Mouse (Mus musculus) T-cell, adult 2 months (primary cell): ENCODE results near the gene Sox18.
A peak's percentile ranks its signal among the peaks of the same experiment; 100 is the strongest.

ENCODE experiments used
- DNase-seq: peaks from one replicate; pipeline ENCODE4 v3.0.0; 2022; ENCODE audit warnings: low spot score

Sox18 gene

DNA sequence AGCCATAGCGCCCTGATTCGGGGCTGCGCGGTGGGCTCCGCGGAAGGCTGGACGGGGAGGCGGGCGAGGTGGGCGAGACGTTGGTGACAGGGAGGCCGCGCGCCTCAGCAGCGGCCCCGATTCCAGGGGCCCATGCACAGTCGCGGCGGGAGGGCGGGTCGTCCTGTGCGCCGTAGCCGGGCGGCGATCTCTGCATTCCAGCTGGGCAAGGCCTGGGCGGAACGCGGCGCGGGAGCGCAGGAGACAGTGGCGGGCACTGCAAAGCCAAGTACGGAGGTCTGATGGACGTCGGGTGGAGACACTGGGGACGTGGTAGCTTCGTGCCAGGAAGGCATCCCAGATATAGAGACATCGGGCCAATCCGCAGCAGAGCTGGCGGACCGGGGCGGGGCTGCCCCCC is at the start of gene Sox18:
TSS of gene Sox18 (minus strand) at position 315 of the 400 bp plus-strand sequence.
- no peak for DNase-seq

- DNase-seq = no peak
Measured at GRCm38 (mm10) chr2:181721200-181721599, 49.8 kb upstream of the Sox18 start.

DNA sequence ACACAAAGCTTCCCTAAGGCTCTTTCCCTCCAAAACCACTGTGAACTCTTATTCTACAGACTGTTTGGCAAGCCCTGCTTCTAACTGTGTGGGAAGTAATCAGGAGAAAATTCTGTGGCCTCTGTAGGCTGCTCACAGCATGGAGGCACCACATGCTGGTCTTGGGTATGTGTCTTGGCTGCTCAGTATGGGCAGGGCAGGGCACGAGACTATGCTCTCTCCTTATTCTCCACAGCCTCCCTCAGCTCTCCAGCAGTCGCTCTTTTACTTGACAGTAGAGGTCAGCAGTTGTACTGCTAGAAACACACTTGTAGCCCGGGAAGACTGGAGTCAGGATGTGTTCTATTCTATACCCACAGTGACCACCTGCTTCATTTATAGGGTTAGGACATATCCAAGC is 48.6 kb upstream of the Sox18 start:
- DNase-seq = no peak

GRCm38 (mm10) chr2:181716991-181717390 is 45.6 kb upstream of the Sox18 start:
- no peak for DNase-seq

DNA sequence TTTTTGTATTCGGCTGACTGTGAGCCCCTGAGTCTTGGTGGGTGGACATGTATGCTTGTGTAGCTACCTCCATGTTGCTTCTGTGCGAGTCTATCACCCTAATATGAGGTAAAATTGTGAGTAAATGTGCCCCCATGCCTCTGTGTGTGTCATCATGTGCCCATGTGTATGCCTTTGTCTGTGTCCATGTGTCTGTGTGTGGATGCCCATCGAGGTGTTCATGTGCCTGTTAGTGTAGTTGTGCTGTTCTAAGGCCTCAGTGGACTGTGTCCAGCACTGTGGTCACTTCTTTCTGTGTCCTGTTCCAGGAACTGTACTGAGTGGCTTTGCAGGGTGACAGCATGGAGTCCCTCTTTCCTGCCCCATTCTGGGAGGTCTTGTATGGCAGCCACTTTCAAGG is 43.9 kb upstream of the Sox18 start:
- DNase-seq = no peak

DNA sequence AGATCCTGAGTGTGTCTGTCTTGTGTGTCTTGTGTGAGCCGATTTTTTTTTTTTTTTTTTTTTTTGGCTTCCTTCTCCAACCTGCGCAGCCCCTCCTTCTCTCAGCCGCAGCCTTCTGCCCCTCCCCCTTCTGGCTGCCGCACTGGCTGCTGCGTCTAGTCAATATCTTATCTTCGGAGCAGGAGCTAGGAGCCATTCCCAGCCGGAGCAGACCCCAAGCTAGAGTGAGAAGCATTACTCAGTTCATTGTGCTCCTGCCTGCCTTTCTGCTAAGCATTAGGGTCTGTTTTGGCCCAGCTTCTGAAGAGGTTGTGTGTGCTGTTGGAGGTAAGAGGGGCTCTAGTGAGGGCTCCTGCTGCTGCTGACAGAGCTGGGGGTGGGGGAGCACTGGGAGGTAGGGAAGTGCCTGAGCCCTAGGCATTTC is 43.5 kb upstream of the Sox18 start, which contains the start of gene Oprl1:
TSS of gene Oprl1 (plus strand) at position 114 of the 424 bp plus-strand sequence.
- DNase-seq = no peak

DNA sequence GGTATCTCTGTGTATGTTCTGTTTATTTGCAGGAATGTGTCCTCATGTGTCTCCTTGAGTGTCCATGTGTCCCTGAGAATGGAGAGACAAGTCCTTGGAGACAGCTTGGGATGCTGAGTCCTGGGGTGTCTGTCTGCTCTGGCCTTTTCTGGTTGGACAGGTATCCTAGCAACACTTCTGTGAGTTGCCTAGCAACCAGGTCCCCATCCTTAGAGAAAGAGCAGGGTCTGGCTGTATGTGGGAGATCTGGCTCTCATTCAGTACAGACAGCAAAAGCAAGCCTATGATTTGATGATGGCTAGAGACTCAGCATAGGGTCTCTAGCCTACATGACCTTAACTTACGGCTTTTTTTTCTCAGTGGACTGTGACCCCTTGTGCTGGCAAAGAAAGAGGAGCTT is 42.3 kb upstream of the Sox18 start:
- DNase-seq = no peak

DNA sequence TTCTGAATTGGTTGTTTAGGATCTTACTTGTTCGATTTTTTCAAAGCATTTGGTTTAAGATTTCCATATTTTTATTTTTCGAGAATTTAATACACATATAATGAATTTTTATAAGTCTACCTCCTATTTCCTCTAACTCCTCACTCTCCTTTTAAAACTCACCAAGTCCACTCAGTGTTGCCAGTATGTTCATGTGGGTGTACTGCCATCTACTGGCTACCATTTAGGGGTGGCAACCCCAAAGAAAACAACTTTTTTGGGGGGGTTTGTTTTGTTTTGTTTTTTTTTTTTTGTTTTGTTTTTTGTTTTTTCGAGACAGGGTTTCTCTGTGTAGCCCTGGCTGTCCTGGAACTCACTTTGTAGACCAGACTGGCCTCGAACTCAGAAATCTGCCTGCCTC is 35.2 kb upstream of the Sox18 start:
- peak; percentile 36 for DNase-seq

DNA sequence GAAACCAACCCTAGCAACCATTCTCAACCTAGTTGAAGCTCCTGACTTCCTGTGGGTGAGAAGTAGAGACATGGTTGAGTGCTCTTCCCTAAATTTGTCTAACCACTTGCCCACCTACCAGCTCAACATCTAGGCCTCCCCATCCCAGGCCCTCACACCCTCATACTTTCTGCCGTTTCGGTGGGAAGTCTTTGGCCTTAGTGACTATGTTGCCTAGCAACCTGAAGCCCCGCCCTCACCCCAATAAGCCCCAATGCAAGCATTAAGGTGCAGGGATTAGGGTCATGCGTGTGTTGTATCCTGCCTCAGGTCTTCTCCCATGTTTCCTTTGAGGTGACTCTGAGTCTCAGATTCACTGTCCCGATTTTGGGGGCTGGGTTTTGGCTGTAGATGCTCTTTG is 26.8 kb upstream of the Sox18 start, which contains the start of gene Lkaaear1:
TSS of gene Lkaaear1 (minus strand) at position 202 of the 400 bp plus-strand sequence.
- DNase-seq = no peak

DNA sequence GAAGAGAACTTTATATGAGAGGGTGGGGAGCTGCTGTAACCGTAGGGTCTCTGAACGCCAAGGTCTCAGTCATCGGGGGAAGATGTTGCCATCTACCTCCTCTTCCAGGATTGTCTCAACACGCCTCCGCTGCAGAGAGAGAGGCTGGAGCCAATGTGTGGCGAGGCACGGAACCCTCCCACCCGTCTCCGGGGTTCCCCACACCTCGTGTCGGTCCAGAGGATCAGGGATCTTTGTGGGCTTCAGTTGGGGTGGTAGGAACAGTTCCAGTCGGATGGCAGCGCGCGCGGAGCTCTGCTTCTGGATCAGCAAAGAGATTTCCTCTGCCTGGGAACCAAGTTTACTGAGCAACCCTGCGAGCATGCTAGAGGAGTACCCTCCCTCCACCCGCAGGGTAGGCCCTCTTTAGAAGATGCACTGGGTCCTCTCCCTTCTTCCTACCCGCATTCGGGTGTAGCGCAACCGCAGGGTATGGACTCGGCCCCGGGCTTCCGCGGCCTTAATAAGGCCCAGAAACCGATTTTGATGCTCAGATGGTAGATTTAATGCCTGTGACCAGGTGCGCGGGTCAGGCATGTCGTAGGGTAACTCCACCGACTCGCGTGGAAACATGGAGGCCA is 25.5 kb upstream of the Sox18 start:
- DNase-seq = no peak

- DNase-seq = no peak
Measured at GRCm38 (mm10) chr2:181695776-181696175, 24.3 kb upstream of the Sox18 start.

GRCm38 (mm10) chr2:181694581-181694980 is 23.1 kb upstream of the Sox18 start:
- no peak for DNase-seq

- peak; percentile 87 for DNase-seq
Measured at GRCm38 (mm10) chr2:181693339-181694280, 22.2 kb upstream of the Sox18 start, which contains the start of gene Rgs19. Rgs19 (minus strand) TSS chr2:181693977.

- DNase-seq = no peak
Measured at GRCm38 (mm10) chr2:181692304-181692703, 20.9 kb upstream of the Sox18 start.

- peak; percentile 40 for DNase-seq
Measured at GRCm38 (mm10) chr2:181691571-181691970, 20.1 kb upstream of the Sox18 start.

DNA sequence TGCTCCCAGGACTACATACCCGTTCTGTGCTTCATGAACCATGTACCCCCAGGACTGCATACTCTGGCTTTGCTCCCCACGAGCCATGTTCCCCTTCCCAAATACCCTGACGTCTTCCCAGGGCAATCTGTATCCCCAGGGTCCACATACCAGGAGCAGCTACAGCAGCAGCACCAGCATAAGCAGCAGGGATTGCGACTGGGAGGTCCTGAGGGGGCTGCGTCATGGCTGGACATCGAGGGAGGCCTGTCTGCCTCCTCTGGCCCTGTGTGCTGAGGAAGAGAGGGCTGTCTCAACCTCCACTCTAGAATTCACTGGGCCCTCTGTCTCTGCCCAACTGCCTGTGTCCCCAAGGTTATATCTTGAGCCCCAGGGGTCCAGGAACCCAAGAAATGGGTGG is 19.6 kb upstream of the Sox18 start:
- DNase-seq = no peak

GRCm38 (mm10) chr2:181689466-181690160 is 18.2 kb upstream of the Sox18 start:
- no peak for DNase-seq

DNA sequence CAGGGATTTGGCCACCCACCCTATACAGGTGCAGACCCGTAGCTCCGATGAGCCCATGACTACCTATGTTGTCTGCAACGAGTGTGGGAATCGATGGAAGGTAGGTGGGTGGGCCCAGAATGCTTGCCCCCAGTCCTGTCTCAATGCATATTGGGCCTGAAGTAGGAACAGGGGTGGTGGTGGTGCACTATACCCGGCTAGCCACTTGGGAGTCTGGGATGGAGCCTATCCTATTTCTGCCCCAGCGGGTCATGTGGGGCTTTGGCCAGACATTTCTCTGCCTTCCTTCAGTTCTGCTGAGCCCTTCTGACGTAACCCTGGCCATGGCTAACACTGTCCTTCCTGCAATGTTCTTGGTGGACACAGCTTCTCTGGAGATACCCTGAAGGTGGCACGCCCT is 16.1 kb upstream of the Sox18 start:
- no peak for DNase-seq

- DNase-seq = no peak
Measured at GRCm38 (mm10) chr2:181685686-181686085, 14.2 kb upstream of the Sox18 start.

DNA sequence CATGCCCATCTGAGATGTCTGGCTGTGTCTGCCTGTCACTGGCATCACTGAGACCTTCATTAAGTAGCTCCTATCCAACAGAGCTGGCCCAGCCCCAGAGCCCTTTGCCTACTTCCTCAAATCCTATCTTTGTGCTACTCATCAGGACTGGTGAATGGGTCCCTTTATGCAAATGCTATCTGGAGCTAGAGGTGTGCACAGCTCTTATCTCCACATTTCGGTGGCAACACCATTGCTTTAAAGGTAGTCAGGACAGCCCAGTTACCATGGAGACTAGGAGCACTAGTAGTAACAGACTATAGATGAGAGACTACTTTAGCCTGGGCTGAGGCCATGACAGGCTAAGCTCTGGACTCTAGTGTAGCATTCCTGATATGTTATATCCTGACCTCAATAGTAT is 13.3 kb upstream of the Sox18 start:
- no peak for DNase-seq

DNA sequence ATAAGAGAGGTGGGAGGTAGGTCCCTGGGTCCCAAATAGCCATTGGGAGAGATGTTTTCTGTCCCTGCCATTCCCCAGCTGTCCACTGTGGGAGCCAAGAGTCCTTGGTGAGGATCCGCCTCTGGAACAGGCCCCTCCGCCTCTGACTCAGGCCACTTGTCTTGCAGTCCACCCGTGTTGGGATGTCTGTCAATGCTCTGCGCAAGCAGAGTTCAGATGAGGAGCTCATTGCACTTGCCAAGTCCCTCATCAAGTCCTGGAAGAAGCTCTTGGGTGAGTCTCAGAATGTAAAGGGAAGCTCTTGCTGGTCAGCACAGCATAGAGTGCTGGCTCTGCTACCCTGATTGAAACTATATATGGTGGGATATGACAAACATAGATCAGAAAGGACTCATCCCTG is 11.9 kb upstream of the Sox18 start:
- DNase-seq = no peak

- no peak for DNase-seq
Measured at GRCm38 (mm10) chr2:181681978-181682377, 10.5 kb upstream of the Sox18 start.
